Mouse (Mus musculus): ENCODE measurements around the gene Ppp1r12b.

GRCm38 (mm10) chr1:134788096-134788495, 167.6 kb downstream of the Ppp1r12b start:
- TF ChIP-seq POLR2A (IDR thresholded peaks at IDR 0.05; ENCODE audit: insufficient read depth, low read length) (no peak), CTCF (IDR thresholded peaks at IDR 0.05; ENCODE audit: low read depth, low read length) (no peak)

Measured in ES-Bruce4 (cell line).